In the genomic region with DNA sequence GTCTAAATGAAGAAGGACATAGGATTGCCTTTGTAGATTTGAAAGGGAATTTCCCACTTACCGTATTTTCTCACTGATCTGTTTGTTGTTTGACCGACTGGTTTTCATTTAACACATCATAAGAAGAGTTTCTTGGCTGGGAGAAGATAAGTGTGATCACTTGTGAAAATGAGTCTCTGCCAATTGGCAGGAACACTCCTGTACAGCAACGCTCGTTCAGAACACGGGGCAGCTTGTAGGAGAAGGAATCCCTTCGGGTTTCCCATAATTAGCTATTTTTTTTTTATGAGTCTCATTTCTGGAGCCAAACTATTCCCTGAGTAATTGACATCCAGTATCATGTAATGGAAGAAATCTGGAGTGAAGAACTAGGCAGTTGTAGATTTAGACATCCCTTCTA, we compare ENCODE assay signal across 11 mouse cellular contexts.
"Had no signal": no experiment of that assay in that cellular context is flagged by ENCODE, and none has a peak within 500 bp of the region (broad histone marks: within the 10 kb centered on the region; RNA-seq: fewer than 3 reads in every experiment).

No protein-coding gene starts in this region.

- H3K4me3 ChIP-seq: layer of hippocampus, adult 2 months; limb, embryonic 15.5 days; liver, embryonic 12.5 days; midbrain, embryonic 15.5 days; neural tube, embryonic 12.5 days had no signal

- H3K36me3 ChIP-seq: limb, embryonic 15.5 days; liver, embryonic 12.5 days; midbrain, embryonic 15.5 days; neural tube, embryonic 12.5 days had no signal

- H3K27ac ChIP-seq: layer of hippocampus, adult 2 months; limb, embryonic 15.5 days; liver, embryonic 12.5 days; midbrain, embryonic 15.5 days; neural tube, embryonic 12.5 days; stomach, postnatal 0 days had no signal

- H3K9me3 ChIP-seq: limb, embryonic 15.5 days; midbrain, embryonic 15.5 days; neural tube, embryonic 12.5 days had no signal

- H3K27me3 ChIP-seq: limb, embryonic 15.5 days; liver, embryonic 12.5 days; midbrain, embryonic 15.5 days; neural tube, embryonic 12.5 days had no signal

- H3K9ac ChIP-seq: limb, embryonic 15.5 days; liver, embryonic 12.5 days; midbrain, embryonic 15.5 days; neural tube, embryonic 12.5 days had no signal

- H3K4me2 ChIP-seq: limb, embryonic 15.5 days; liver, embryonic 12.5 days; midbrain, embryonic 15.5 days; neural tube, embryonic 12.5 days had no signal

- ATAC-seq: liver, embryonic 12.5 days; midbrain, embryonic 15.5 days had no signal

- DNase-seq: kidney, adult 18-20 months; kidney, postnatal 10 days; kidney, postnatal 4 days; left cerebral cortex, postnatal 4 days; thymus, postnatal 4 days had no signal

- H3K4me1 ChIP-seq: liver, embryonic 12.5 days; midbrain, embryonic 15.5 days; neural tube, embryonic 12.5 days had no signal
